Mouse (Mus musculus) bone marrow macrophage, adult 2 months (primary cell): ENCODE measurements around the gene Rere.

Source experiments
- CTCF ChIP-seq: IDR thresholded peaks from 2 replicates; pipeline ENCODE4 v1.5.1; 2012; ENCODE audit warnings: low read depth, mild to moderate bottlenecking, low read length, moderate library complexity
- POLR2A ChIP-seq: IDR thresholded peaks from 2 replicates; pipeline ENCODE4 v1.6.1; 2012; ENCODE audit warnings: mild to moderate bottlenecking, low read depth, low read length, borderline replicate concordance

GRCm38 (mm10) chr4:150470674-150471328 lies 189.4 kb downstream of the Rere start:
- TF ChIP-seq CTCF (no peak), POLR2A (no peak)
